Mouse (Mus musculus): ENCODE measurements around the gene Tox3.

Tox3 gene

DNA sequence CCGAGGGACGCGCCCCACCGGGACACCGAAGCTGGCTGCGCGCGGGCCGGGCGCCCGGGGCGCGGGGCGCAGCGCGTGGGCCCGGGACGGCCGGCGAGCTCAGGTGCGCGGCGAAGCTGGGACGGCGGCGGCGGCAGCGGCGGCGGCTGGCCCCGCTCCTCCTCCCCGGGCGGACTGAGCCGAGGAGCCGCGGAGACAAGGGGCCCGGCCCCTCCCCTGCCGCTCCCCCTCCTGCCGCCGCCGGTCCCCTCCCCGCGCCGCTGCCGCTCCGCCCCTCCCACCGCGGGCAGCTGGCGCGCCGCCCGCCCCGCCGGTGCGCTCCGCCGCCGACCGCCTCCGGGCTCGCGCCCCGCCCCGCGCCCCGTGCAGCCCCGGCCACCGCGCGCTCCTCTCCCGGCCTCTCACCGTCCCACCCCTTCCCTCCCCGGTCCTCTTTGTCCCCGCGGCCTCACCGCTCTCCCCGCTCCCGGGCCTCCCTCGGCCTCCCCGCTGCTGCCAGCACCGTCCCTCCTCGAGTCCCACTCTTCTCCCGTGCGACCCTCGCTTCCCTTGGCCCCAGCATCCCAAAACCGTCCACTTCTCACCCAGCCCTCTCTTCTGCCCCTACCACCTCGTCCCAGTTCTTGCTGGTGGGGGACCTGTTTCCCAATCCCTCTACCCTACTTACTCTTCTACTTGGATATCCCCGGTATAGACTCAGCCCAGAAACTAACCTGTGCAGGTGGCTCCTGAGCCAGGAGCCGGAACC lies at the start of gene Tox3:
Gene Tox3 (minus strand): TSS at position 166 of the 748 bp plus-strand sequence.
- peak in 1 of 2 experiments; percentile 32 for DNase-seq (ENCODE audit: low spot score in 2 of 2)

DNA sequence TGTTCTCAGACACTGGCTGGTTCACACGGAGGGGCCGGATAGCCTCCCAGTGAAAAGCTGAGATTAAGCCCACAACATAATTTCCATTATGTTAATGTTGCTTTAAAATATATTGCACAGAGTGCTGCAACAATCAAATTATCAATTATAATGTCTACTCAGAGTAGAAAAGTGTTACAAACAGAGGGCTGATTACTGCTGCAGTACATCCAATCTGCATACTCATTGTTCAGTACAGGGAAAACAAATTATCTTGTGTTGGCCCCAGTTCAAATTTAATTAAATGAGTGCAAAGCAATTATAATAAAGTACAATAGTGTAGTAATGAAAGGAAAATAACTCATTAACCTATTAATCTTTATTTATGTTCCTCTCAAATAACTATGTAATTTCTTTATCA lies 44.5 kb upstream of the Tox3 start:
- no peak for DNase-seq (ENCODE audit: low spot score in 2 of 2)

DNA sequence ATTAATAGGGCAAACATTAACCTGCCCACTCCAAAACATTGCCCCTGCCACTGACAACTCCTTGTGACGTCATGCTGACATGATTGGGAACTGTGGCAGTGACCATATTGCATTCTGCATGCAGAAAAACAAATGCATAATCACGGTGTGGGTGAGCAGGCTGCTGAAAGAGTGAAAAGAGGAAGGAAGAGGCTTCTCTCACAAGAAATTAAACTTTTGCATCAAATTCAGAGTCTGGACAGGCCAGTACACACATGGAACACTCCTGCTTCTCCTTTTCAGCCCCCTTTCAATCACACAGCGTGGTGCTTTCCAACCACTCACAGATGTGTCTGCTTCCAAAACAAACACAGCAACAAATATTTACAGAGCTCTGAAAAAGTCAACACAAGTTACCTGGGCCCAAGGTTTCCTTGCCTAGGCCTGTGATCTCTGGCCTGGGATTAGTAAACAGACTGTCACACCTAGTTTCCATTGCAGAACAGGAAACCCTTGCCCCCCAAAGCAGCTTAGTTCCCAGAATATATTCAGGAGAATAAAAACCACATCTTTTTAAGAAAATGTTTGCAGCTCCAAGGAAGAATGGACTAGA lies 43.4 kb upstream of the Tox3 start:
- DNase-seq (ENCODE audit: low spot score in 2 of 2) = no peak

DNA sequence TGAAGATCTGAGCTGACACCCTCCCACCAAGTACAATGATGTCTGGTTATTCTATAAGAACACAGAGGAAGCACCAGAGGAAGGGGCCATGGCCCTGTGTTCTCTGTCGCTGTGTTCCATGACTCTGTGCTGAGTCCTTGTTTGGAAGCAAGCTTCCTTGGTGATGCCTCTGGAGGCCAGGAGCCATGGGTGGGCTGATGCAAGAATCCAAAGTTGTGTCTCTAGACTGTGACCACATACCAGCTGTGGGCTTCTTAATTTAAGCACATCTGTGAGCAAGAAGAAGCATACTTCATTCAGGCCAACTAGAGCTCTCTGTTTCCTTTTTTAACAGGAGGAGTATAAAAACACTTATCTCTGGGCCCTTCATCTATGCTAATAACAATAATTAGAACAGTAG lies 42.7 kb upstream of the Tox3 start:
- no peak for DNase-seq (ENCODE audit: low spot score in 2 of 2)

DNA sequence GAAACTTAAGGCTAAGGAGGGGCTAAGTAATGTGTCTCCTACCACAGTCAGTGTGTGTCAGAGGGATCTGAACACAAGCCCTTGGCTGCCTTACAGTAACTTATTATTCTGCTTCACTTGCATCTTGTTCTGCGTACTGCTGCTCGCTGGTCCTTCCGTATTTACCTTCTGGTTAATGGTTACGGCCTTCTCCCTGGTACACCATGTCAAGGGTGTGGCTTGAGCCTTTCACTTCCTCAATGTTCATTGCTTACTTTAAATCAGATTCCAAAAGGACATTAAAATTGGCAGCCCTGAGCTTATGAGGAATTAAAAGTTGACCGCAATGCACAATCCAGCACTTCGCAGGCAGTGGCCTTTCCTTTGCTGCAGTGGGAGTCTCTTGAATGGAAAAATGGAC lies 30.9 kb upstream of the Tox3 start:
- DNase-seq (ENCODE audit: low spot score in 2 of 2) = no peak

DNA sequence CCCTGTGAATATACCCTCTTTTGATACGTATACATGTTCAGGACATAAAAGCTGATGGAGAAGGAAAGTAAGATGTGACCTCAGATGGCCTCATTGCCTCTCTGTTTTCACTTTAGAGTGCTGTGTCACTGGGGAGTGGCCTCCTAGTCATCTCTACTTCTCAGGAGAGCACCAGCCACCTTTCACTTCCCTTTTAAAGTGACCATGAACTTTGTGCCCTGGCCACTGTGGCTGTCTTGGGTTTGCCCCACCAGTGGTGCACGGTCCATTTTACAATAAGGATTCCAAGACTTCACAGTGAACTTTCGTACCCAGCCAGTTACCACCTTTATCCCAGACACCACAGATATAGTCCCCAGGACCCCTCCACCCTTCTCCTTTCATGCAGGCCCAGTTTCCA lies 29.9 kb upstream of the Tox3 start:
- DNase-seq (ENCODE audit: low spot score in 2 of 2) = no peak

DNA sequence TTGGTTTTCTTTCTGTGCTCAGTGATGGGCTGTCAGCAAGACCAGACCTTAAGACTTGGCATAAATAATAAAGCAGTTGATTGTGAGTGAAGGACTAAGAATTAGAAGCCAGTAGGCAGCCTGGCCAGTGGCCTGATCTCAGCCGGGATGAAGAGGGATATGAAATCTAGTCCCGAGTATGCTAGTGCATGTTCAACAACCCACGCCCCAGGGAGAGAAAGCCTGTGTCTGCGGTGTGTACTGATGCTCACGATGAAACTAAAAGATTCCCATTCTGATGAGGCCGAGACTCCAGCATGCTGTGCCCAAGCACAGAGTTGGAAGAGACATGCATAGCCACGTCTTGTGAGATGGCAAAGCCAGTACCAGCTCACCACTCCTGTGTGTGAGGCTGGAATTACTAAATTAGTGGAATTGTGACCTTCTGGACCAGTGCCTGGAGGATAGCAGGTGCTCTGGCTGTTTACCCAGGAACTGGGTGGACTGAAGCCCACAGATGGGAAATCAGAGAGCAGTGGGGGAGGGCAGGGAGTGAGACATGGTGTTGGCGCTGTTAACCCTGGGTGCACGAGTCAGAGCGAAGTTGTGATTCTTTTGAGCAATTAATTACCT lies 23.6 kb upstream of the Tox3 start:
- no peak for DNase-seq (ENCODE audit: low spot score in 2 of 2)

DNA sequence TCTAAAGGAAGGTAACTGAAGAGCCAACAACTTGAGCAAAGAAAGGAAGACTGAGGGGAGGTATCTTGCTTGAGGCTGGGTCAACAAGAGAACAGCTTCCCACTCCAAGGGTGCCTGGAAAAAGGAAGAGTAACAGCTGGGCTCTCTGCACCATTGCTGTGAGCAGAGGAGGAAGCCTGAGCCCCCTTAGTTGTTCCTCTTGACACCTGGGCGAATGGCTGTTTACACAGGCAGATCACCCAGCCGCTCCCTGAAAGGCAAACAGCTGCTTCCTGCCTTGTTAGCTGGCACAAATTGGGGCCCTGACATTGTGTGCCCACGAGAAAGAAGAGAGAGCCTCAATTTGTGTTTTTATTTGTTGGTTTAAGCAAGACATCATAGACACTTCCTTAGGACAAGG lies 21.7 kb upstream of the Tox3 start:
- DNase-seq (ENCODE audit: low spot score in 2 of 2) = no peak

DNA sequence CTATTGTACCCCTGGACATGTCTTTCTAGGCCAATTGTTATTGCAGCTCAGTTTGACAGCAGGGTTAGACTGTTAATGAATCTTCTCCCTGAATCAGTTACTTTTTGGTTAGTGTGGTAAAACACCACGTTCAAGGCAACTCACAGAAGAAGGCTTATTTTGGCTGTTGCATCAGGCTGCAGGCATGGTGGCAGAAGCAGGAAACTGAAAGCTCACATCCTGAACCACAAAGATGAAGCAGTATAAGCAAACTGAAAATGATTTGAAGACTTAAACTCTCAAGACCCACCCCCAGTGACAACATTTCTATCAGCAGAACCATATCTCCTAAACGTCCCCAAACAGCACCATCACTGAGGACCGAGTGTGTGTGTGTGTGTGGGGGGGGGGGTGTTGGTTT lies 8.6 kb upstream of the Tox3 start:
- no peak for DNase-seq (ENCODE audit: low spot score in 2 of 2)

DNA sequence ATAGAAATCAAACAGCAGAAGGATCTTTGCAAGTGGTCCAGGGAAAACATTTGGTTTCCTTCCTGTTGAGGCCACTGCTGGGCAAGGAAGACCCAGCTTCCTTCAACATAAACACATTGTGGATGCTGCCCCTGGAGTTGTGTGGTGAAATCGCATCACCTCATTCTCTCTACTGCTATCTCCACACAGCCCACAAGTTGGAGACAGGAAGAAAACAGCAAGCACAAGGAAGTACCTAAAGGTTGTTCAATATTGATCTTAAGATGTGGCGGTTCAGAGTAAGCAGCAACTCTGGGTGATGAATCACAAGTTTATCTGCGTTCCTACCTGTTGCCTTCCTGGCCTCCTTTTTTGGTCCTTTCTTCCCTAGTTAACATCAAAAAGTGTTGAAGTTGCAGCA lies 6.6 kb upstream of the Tox3 start:
- no peak for DNase-seq (ENCODE audit: low spot score in 2 of 2)

DNA sequence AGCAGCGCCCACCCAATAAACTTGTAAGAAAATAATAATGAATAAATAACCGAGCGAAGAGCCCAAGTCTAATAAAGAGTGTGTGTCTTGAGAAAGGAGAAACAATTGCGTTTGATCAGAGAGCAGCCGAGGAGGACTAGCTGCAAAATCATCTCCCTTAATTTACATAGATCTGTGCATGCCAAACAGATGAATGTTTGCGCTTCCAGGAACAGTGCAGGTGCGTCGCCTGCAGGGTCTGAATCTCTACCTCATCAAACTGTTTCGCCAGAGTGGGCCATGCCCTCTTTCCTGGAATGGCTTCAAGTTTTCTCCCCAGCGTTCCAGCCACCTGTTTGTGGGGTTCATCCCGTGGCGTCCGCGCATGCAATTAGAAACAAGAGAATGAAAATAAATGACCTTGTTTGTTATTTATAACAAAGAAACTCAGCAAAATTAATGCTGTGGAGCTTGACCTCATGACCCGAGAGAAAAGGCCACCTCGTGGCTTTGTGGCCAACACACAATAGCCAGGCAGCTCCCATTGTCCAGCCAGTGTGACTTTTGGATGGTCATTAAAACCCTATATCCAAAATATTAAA lies 5.9 kb upstream of the Tox3 start:
- no peak for DNase-seq (ENCODE audit: low spot score in 2 of 2)

DNA sequence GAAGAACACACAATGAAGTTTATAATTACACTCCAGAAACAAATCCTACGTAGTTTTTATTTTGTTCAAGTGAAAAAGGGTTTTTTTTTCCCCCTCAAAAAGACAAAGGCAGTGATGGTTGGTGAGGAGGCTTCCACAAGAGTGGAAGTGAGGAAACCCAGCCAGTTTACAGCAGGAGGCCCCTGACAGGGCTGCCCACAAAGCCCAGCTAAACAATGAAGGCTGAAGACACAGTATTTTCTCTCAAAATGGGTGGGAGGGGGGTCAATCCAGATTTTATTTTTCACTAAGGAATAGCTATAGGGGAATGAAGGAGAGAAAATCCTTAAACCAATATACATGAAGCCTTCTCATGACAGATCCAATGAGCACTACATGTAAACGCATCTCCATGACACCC lies 5.4 kb upstream of the Tox3 start:
- DNase-seq (ENCODE audit: low spot score in 2 of 2) = no peak

DNA sequence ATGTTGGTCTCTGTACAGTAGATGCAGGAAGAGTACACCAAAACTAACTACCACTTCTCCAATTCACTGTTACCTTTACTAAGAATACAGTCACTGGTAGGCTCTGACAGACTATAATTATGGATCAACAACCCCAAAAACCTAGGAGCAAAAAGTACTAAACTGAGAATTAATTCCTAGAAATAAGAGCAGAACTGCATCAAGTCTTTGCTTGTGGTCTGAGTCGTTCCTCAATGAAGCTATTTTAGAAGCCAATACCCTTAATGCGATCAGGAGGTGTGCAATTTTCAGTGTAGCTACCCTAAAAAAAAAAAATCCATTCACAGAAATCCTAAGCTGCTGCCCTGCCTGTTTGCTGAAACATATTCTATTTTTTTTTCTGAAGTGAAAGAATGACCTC lies 4.8 kb upstream of the Tox3 start:
- DNase-seq (ENCODE audit: low spot score in 2 of 2) = no peak

DNA sequence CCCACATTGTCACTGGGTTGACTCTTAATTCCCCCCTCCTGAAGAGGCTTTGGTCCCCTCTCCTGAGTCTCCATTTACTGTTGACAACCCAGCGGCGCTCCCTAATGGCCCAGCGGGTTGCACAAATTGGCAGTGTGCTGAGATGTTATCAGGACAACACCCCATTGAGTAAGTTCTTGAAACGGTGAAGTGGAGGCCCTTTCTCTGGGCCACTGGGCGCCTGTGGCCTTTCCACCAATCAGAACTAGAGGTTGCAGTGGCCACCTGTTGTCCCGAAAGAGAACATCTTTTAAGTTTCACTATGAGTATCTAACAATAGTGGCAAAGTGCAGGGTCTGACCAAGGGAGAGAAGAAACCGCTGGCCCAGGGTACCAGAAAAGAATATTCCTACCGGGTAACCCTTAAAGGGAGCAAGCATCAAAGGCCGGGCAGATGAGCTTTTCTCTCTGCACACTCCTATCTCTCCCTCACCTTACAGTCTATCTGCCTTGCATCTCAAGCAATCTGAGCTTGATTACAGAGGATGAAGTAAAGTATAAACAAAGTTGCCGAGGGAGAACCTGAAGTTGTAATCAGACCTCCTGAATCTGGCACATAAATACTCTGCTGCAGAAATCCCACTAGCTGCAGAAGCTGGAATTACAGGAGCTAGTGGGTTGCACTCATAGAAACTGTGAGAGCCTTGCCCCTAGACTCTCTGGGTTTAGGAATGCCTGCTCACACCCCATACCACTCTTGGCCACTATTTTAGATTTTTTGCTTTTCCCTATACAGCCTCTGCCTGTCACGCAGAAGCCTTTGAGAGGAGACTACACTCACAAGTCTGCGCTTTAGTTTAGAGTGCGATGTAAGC lies 1.8 kb upstream of the Tox3 start:
- DNase-seq (ENCODE audit: low spot score in 2 of 2) = no peak

DNA sequence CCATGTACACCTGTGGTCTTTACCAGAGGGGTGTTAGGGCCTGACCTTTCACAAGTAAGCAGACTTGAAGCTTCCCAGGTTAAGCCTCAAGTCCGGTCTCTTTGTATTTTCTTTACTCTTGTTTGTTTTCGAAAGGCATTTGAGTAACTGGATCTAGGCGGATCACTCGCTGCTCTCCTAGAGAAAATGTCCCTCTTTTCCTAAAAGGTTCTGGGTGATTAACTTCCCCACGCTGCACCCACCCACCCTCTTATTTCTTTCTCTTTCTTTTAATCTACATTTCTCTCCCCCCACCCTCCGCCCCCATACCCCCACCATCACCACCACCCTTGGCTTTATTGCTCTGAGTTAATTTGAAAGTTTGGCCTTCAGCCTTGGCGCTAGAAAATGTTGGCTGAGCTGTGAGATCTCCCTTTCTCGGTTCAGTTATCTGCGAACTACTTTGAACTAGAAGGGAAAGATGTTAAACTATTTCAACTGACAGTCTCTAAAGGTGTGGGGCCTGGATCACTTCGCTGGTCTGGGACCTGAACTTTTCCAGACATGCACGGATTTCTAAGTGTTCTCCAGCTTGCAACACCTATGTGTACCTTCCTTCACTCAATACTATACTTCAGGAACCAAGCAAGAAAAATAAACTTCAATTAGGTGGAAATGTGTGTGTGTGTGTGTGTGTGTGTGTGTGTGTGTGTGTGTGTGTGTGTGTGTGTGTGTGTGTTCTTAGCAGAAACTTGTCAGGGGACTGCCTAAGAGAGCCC lies 962 bp upstream of the Tox3 start:
- no peak for DNase-seq (ENCODE audit: low spot score in 2 of 2)

DNA sequence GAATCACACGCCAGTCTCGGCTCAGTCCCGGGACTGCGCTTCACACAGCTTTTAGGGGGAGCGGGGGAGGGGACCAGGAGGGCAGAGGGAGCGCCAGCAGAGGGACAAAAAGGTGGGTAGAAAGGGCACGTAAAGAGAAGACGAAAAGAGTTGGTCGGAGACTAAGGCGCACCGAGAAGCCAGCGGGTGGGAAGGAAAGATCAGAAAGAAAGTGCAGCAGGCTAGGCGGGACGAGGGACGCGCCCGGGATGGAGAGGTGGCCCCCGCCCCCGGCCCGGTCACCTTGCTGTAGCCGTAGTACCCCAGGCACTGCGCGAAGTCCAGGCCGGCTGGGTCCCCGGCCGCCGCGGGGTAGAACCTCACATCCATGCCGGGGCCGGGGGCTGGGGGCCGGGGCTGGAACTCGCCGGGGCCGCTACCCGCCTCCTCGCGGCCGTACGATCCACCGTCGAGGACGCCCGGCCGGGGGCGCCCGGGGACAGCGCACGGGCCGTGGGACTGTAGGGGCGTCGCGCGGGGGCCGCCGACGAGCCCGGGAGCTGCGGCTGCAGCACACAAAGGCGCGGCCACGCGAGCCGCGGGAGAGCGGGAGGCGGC lies 464 bp downstream of the Tox3 start:
- peak in 1 of 2 experiments; percentile 31 for DNase-seq (ENCODE audit: low spot score in 2 of 2)

DNA sequence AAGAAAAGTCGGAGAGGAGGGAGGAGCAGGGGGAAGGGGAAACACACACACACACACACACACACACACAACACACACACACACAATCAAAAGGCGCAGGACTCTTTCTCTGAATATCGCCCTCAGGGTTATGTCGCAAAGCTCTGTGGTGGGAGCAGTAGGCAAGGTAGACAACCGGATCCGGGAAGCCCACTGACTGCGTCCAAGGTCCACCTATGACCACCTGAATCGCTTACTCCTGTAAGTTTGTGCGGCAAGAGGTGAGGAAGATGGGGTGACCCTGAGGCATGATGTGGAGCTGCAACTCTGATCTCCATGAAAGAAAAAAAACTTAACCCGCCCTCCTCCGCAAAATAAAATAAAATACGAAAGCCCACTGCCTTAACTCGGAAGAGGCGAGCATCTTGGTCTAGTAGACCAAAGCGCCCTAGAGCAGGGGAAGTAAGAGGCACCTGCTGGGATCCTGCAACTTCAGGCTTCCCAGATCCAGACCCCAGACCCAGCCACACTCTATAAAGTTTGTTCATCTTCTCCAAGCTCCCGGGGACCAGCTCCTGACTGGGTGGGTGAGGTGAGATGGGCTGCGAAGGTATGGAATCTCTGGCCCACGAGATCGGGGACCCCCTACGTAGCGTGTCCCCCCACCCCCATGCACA lies 1.1 kb downstream of the Tox3 start:
- no peak for DNase-seq (ENCODE audit: low spot score in 2 of 2)

DNA sequence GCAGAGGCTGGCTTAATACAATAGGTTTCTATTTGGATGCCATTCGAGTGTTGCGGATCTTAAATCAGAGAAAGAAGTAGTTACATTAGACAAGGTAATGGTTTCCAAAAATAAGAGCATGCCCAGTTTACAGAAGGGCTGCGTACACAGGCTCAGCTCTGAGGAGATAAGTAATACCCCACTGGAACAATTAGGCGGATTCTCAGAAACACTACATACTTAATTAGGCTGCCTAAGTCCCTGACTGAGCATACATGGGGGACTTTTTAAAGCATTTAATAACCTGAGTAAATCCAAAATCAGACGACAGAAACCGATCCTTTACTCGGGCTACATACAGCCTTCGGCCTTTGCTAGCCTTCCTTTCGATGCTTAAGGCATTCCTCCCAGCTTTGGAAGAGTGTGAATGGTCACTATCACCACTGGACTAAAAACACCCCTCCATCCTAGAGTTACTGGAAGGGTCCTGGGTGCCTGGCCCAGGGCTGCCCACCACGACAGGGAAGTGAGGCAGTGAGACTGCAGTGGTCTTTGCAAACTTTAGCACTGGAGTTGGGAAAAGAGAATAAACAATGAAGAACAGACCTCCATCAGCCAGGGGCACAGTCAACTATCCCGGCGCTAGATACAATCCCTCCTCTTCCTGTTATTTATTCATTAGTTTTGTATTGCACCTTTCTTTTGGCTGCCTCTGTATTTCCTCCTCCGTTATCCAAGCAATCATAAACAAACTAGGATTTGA lies 1.8 kb downstream of the Tox3 start:
- DNase-seq (ENCODE audit: low spot score in 2 of 2) = no peak

All from frontal cortex, postnatal 10 days (tissue).